Mouse (Mus musculus) hindbrain, postnatal 0 days (tissue): ENCODE measurements at regions not wholly inside any gene's neighbourhood (a gene's known extent, or its start where the extent isn't known, plus 50 kb on each side); places are given as distances from the start of the nearest gene placed in this dataset.
A peak's percentile ranks its signal among the peaks of the same experiment; 100 is the strongest.

Experiments
- ATAC-seq: fragments of 200-750 bp; cut with Nextera tagmentation; 2 replicates; pipeline ENCODE4 v1.8.0; 2017; ENCODE audit warnings: mild to moderate bottlenecking, moderate TSS enrichment, moderate library complexity
- DNase-seq: peaks from one replicate; pipeline ENCODE4 v3.0.0-alpha.2; 2015; ENCODE audit warnings: low spot score
- H3K27ac ChIP-seq: fragments of 300-500 bp; sonication (generic); 2 replicates; pipeline ENCODE4 v1.5.1; 2014; ENCODE audit warnings: mild to moderate bottlenecking
- H3K27me3 ChIP-seq: fragments of 300-500 bp; sonication (generic); 2 replicates; pipeline ENCODE4 v1.6.1; 2014; ENCODE audit warnings: low read length, mixed read lengths; ENCODE audit not compliant: insufficient read depth
- H3K36me3 ChIP-seq: fragments of 300-500 bp; sonication (generic); 2 replicates; pipeline ENCODE4 v1.6.1; 2014; ENCODE audit warnings: low read length, mixed read lengths; ENCODE audit not compliant: insufficient read depth
- H3K4me1 ChIP-seq: fragments of 300-500 bp; sonication (generic); 2 replicates; pipeline ENCODE4 v1.6.1; 2014; ENCODE audit warnings: antibody characterized with exemption, low read length, mixed read lengths; ENCODE audit not compliant: insufficient read depth
- H3K4me2 ChIP-seq: fragments of 300-500 bp; sonication (generic); 2 replicates; pipeline ENCODE4 v1.6.1; 2014; ENCODE audit warnings: low read depth, mild to moderate bottlenecking, low read length, moderate library complexity, mixed read lengths
- H3K4me3 ChIP-seq: fragments of 300-500 bp; sonication (generic); 2 replicates; pipeline ENCODE4 v1.5.1; 2014; ENCODE audit warnings: low read length
- H3K9ac ChIP-seq: fragments of 300-500 bp; sonication (generic); replicated peaks from 2 replicates; pipeline ENCODE4 v1.6.1; 2014; ENCODE audit warnings: mild to moderate bottlenecking, low read length, moderate library complexity, mixed read lengths
- H3K9me3 ChIP-seq: fragments of 300-500 bp; sonication (generic); 2 replicates; pipeline ENCODE4 v1.6.1; 2016; ENCODE audit warnings: low read length, mixed read lengths
- CTCF ChIP-seq: IDR thresholded peaks from 2 replicates; pipeline ENCODE4 v1.5.1; 2016; ENCODE audit warnings: antibody characterized with exemption, control low read depth, low read depth
- WGBS: fragments of 180-500 bp; shearing (Covaris S2); extraction: QIAGEN DNeasy Blood & Tissue Kit; methylation state at CpG from one replicate; pipeline ENCODE4 v1.1.7; 2014; 5-methylcytosine and 5-hydroxymethylcytosine counted together

DNA sequence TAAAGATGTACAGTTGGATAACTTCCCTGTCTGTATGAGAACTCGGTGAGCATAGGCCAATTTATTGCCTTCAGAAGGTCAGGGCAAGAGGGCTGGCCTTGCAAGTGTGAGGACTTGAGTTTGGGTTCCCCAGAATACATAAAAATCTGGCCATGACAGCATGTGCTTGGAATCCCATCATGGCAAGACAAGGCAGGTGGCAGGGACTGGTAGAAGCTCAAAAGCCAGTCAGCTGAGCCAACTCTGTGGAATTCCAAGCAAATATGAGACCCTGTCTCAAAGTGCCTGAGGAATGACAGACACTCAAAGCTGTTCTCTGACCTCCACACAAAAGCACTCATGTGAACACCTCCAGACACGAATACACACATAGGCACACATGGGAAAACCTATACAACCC is 231.1 kb downstream of the Ccdc91 start:
- no peak for ATAC-seq
- no peak for DNase-seq
- Histone ChIP-seq H3K9me3 (no peaks in the 10 kb centered on the region), H3K4me2 (no peak overlapping the region), H3K27me3 (no peaks in the 10 kb centered on the region), H3K4me1 (no peaks in the 10 kb centered on the region), H3K9ac (no peak overlapping the region), H3K27ac (no peak overlapping the region), H3K4me3 (no peak overlapping the region), H3K36me3 (no peaks in the 10 kb centered on the region)
- TF ChIP-seq CTCF = no peak
- 72% methylated on average over 2 of the region's 2 CpGs for WGBS

DNA sequence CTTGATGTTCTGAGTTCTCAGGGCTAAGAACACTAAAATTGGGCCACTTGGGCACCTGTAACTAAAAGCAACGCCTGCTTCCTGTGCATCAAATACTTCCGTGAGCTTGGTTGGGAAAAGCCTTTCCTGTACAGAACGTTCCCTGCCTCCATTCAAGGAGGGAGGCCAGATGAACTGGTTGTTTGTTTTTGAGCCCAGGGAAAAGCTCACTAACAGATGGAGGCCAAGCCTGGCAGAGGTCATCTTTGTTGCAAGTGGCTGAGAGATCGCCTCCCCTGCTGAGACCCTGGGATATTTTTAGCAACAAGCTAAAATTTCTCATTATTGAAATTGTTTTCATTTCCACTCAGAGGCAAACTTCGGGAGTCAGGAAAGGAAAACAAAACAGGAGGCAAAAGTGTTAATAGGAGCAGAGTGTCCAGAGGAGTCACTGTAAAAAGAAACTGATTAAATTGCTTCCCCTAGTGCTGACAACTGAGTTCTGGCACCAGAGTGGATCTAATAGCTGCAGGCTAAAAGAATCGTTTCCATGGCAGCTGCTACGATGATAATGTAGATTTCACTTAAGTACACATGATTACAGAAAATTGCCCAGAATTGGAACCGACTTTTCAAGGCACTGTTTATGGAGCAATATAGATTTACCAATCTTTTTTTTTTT is 242.6 kb downstream of the Ccdc91 start:
- DNase-seq (peak; percentile 66), ATAC-seq (peak; percentile 67; the same call in 1 of the 2 replicates)
- 0 out of 2 replicates have a peak, but pooled peaks have one; percentile 9 for TF ChIP-seq CTCF
- no peaks in the 10 kb centered on the region for H3K36me3 ChIP-seq
- H3K27ac ChIP-seq = 0 out of 2 replicates have a peak overlapping the region, but pooled peaks have one; percentile 41
- WGBS = 15% methylated on average over 8 of the region's 8 CpGs
- no peak overlapping the region for H3K9ac ChIP-seq
- no peak overlapping the region for H3K4me3 ChIP-seq
- H3K4me2 ChIP-seq = peak overlapping the region; percentile 16; the same call in 1 of the 2 replicates
- H3K9me3 ChIP-seq = no peaks in the 10 kb centered on the region
- no peaks in the 10 kb centered on the region for H3K27me3 ChIP-seq
- H3K4me1 ChIP-seq = peaks cover 5% of the 10 kb centered on the region; the same call in 1 of the 2 replicates

DNA sequence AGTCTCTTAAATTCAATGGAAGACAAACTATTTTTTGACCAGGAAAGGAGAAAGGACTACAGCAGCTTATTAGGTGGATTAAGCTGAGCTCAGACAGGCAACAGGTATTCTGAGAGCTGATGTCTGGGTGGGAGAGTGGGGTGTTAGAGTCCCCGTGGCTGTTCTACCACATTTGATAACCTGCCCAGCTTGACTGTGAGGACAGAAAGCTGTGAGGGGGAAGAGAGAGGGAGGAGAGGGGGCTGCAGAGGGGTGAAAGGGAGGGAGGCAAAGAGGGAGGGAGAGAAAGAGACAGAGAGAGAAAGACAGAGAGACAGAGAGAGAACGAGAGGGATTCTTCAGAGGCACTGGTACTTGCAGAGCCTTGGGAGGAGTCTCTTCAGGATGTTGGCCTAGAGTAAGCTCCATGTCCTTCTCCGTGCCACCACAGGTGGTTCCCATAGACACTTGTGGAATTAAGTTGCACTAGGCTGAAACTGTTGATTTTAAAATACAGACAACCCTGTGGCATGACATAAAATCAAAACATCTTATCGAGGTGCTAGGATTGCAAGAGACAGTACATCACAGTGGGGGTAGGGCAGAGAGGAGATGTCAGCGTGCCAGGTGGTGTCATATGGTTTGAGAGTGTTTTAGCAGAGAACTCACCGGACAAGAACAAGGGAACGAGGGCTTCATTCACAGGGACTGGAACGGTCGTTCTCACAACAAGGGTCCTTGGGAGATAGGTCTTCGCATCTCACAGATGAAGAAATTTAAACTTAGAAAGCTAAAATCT is 243.3 kb downstream of the Ccdc91 start:
- TF ChIP-seq CTCF = no peak
- Histone ChIP-seq H3K36me3 (no peaks in the 10 kb centered on the region), H3K4me1 (peaks cover 5% of the 10 kb centered on the region; the same call in 1 of the 2 replicates), H3K4me3 (no peak overlapping the region), H3K9ac (no peak overlapping the region), H3K27me3 (no peaks in the 10 kb centered on the region), H3K9me3 (no peaks in the 10 kb centered on the region), H3K27ac (no peak overlapping the region), H3K4me2 (peak overlapping the region; percentile 16; the same call in 1 of the 2 replicates)
- ATAC-seq = 0 out of 2 replicates have a peak, but pooled peaks have one; percentile 49
- WGBS = 64% methylated on average over 10 of the region's 10 CpGs
- DNase-seq = no peak

DNA sequence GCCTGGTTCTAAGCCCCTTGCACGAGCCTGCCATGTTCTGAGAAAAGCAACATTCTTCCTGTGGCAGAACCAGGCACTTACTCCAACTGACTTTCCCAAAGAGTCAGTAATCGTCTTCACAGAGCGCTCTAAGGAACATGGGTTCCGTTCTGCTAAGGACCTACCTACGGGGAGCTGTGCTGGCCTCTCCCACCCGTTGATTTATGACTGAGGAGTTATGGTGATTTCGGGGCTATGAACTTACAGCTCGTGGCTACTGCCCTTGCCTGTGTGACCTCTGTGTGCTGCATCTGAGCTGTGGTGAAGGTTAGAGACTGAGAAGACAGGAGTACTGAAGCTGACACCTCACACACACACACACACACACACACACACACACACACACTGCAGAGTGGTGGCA is 243.9 kb downstream of the Ccdc91 start:
- no peak overlapping the region for H3K4me2 ChIP-seq
- ATAC-seq = no peak
- no peak overlapping the region for H3K27ac ChIP-seq
- no peak for DNase-seq
- no peak overlapping the region for H3K4me3 ChIP-seq
- no peaks in the 10 kb centered on the region for H3K36me3 ChIP-seq
- TF ChIP-seq CTCF = no peak
- WGBS = 84% methylated on average over 8 of the region's 8 CpGs
- no peaks in the 10 kb centered on the region for H3K27me3 ChIP-seq
- peaks cover 5% of the 10 kb centered on the region; the same call in 1 of the 2 replicates for H3K4me1 ChIP-seq
- H3K9ac ChIP-seq = no peak overlapping the region
- H3K9me3 ChIP-seq = no peaks in the 10 kb centered on the region

DNA sequence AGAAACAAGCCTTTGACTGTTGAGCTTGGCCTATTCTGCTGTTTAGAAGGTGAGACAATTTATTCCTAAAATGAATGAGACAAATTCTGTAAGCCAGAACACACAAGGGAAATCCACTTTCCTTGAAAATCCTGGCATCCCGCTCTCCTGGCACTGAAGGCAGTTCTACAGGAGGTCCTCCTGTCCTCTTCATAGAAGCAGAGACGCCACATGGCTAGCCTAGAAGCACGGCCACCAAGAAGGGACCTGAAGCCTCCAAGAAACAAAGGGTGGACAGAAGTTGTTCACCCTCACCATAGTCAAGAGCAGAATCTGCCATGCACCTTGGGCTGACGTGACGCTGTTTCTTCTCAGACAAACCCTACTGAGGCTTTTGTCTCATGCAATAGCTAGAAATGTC is 247.7 kb downstream of the Ccdc91 start:
- DNase-seq = no peak
- Histone ChIP-seq H3K4me2 (no peak overlapping the region), H3K4me3 (no peak overlapping the region), H3K9me3 (no peaks in the 10 kb centered on the region), H3K4me1 (peaks cover 5% of the 10 kb centered on the region; the same call in 1 of the 2 replicates), H3K9ac (no peak overlapping the region), H3K27me3 (no peaks in the 10 kb centered on the region), H3K36me3 (no peaks in the 10 kb centered on the region), H3K27ac (no peak overlapping the region)
- no peak for ATAC-seq
- TF ChIP-seq CTCF = no peak
- 89% methylated on average over 5 of the region's 5 CpGs for WGBS

DNA sequence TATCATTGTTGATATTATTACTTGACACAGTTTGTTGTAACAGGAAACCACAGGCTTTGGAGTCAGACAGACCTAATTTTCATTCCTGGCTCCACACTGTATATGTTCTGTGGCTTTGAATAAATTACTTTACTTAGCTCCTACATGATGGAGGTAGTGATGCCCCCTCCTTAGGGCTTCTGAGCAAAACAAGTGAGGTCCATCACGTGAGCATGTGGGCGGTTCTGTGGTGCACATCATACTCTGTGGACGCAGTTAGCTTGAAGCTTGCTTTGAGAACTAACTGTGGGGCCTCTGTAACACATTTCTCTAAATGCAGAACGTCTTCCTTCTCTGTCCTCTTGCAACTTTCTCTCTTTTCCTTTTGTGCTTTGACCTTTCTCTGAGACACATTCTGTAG is 251.4 kb downstream of the Ccdc91 start:
- no peak for ATAC-seq
- 89% methylated on average over 4 of the region's 4 CpGs for WGBS
- H3K27me3 ChIP-seq = no peaks in the 10 kb centered on the region
- no peaks in the 10 kb centered on the region for H3K36me3 ChIP-seq
- H3K9ac ChIP-seq = no peak overlapping the region
- no peaks in the 10 kb centered on the region for H3K9me3 ChIP-seq
- H3K4me3 ChIP-seq = no peak overlapping the region
- TF ChIP-seq CTCF = no peak
- H3K4me1 ChIP-seq = no peaks in the 10 kb centered on the region
- no peak overlapping the region for H3K4me2 ChIP-seq
- no peak overlapping the region for H3K27ac ChIP-seq
- DNase-seq = no peak
